Mouse (Mus musculus) embryonic fibroblast, embryonic 13.5 days (primary cell): ENCODE results near the gene Gas7.

ENCODE experiments used
- CTCF ChIP-seq: IDR thresholded peaks from 2 replicates; pipeline ENCODE4 v1.5.1; 2011; ENCODE audit warnings: mild to moderate bottlenecking, control low read depth, low read length, moderate library complexity, borderline replicate concordance; ENCODE audit not compliant: insufficient read depth
- POLR2A ChIP-seq: IDR thresholded peaks from 2 replicates; pipeline ENCODE4 v1.6.1; 2011; ENCODE audit warnings: low read depth, mild to moderate bottlenecking, control low read depth, low read length, moderate library complexity

- TF ChIP-seq POLR2A (no peak), CTCF (no peak)
Observed at GRCm38 (mm10) chr11:67445058-67445825, 10.0 kb upstream of the Gas7 start.
